Mouse (Mus musculus) heart, postnatal 0 days (tissue): ENCODE results near the gene Map4k2.

Source experiments
- CTCF ChIP-seq: IDR thresholded peaks from 2 replicates; pipeline ENCODE4 v1.5.1; 2016; ENCODE audit warnings: antibody characterized with exemption, control low read depth, low read depth
- EP300 ChIP-seq: IDR thresholded peaks from 2 replicates; pipeline ENCODE4 v1.6.1; 2016; ENCODE audit warnings: antibody characterized with exemption, low read depth

DNA sequence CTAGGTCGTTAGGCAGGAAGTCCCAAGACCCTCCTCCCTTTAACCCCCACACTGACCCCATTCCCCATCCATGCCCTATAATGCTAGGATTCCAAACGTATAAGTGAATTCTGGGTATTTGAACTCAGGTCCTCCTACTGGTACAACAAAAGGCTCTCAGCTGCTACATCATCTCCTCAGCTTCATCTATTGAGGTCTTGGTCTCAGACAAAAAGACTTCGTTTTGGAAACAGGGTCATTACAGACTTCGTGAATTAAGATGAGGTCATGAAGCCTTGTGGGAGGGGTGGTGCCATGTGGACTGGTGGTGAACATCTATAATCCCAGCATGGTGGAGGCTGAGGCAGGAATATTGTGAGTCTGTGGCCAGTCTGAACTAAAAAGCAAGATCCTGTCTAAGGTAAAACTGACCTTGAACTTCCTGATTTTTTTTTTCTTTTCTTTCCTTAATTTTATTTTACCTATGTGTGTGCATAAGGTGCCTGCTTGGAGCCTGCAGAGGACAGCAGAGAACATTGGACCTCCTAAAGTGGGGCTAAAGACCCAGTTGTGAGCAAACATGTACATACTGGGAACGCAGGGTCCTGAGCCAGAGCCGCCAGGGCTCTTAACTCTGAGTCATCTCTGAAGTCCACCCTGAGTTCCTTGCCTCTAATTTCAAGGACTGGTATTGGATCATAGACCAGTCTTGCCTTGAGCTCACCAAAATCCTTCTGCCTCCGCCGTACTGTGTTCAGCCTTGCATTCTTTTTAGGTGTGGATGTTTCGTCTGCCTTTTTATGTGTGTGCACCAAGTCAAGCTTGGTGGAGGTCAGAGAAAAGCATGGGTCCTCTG lies 7.0 kb upstream of the Map4k2 start:
- TF ChIP-seq CTCF (no peak), EP300 (no peak)
